Mouse (Mus musculus) midbrain, embryonic 11.5 days (tissue): ENCODE results near the gene Rps3. TPM values are rescaled to one million over a fixed set of nuclear protein-coding genes. Genes with fewer than 3 reads are reported as not detected.

ENCODE experiments used
- ATAC-seq: fragments of 200-750 bp; cut with Nextera tagmentation; 2 replicates; pipeline ENCODE4 v1.8.0; 2017; ENCODE audit warnings: moderate TSS enrichment, moderate library complexity; ENCODE audit not compliant: low FRiP score
- DNase-seq: peaks from one replicate; pipeline ENCODE4 v3.0.0; 2015; ENCODE audit warnings: low spot score; ENCODE audit errors: missing footprints
- H3K27ac ChIP-seq: fragments of 300-500 bp; sonication (generic); 2 replicates; pipeline ENCODE4 v1.5.1; 2014; ENCODE audit warnings: low read depth, low read length
- H3K27me3 ChIP-seq: fragments of 300-500 bp; sonication (generic); 2 replicates; pipeline ENCODE4 v1.6.1; 2014; ENCODE audit warnings: mild to moderate bottlenecking, low read length, moderate library complexity, mixed read lengths; ENCODE audit not compliant: control insufficient read depth, insufficient read depth
- H3K36me3 ChIP-seq: fragments of 300-500 bp; sonication (generic); 2 replicates; pipeline ENCODE4 v1.6.1; 2014; ENCODE audit warnings: mild to moderate bottlenecking, low read length, moderate library complexity, mixed read lengths; ENCODE audit not compliant: control insufficient read depth, insufficient read depth
- H3K4me1 ChIP-seq: fragments of 300-500 bp; sonication (generic); 2 replicates; pipeline ENCODE4 v1.6.1; 2014; ENCODE audit warnings: low read length; ENCODE audit not compliant: control insufficient read depth, insufficient read depth
- H3K4me2 ChIP-seq: fragments of 300-500 bp; sonication (generic); 2 replicates; pipeline ENCODE4 v1.6.1; 2014; ENCODE audit warnings: mild to moderate bottlenecking, moderate library complexity
- H3K4me3 ChIP-seq: fragments of 300-500 bp; sonication (generic); 2 replicates; pipeline ENCODE4 v1.5.1; 2014; ENCODE audit warnings: low read depth, low read length
- H3K9ac ChIP-seq: fragments of 300-500 bp; sonication (generic); 2 replicates; pipeline ENCODE4 v1.6.1; 2014; ENCODE audit warnings: low read length
- H3K9me3 ChIP-seq: fragments of 300-500 bp; sonication (generic); 2 replicates; pipeline ENCODE4 v1.6.1; 2016; ENCODE audit warnings: low read length; ENCODE audit not compliant: control insufficient read depth
- WGBS: fragments of 180-500 bp; shearing (Covaris S2); extraction: QIAGEN DNeasy Blood & Tissue Kit; methylation state at CpG from one replicate; pipeline ENCODE4 v1.1.7; 2014; 5-methylcytosine and 5-hydroxymethylcytosine counted together
- polyA plus RNA-seq: library from polyadenylated mRNA; unstranded; fragments of >200 nt; fragmentation: Nextera tagmentation; extraction: Ambion mirVana; gene quantifications from 2 replicates; pipeline ENCODE4 v1.2.1, GENCODE M21; 2014

The Rps3 gene
- polyA plus RNA-seq = 716 and 724 TPM in 2 replicates

DNA sequence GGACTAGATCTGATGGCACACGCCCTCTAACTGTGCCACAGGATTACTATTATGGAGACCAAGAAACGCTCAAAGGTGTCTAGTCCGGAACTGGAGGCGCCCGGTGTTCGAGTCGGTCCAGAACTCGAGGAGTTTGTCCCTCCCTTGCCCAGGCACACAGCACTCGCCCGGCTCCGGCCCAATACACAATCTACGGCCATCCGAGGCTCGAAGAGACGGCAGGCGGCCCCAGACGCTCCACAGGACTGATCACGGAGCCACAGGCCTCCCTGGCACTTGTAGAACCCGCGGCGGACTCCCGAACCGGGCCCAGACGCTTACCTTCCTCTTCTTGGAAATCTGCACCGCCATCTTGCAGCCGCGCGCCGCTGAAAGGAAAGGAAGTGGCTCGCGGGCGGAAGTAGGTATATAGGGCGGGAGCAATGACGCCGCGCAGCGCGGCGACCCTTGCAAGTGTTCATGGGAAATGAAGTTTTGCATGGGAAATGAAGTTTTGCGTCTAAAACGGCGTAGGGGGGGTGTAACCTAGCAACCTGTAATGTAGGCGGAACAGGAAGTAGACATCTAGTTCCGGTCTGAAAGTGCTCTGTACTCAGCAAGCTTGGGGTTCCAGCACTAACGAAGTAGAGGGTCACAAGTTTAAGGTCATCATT, at the start of gene Rps3:
Rps3 (minus strand) TSS at position 468 of the 653 bp plus-strand sequence.
- Histone ChIP-seq H3K27ac (peak within 1 kb of the TSS; percentile 46), H3K4me2 (peak within 1 kb of the TSS; percentile 58), H3K9ac (peak within 1 kb of the TSS; percentile 90), H3K4me3 (peak within 1 kb of the TSS; percentile 77), H3K4me1 (peaks cover 21% of the 10 kb centered on the region), H3K36me3 (peaks cover 31% of the 10 kb centered on the region), H3K27me3 (no peaks in the 10 kb centered on the region), H3K9me3 (no peaks in the 10 kb centered on the region)
- WGBS = under 1% methylated on average over 44 of the region's 45 CpGs
- ATAC-seq (peak; percentile 95), DNase-seq (peak; percentile 99)

DNA sequence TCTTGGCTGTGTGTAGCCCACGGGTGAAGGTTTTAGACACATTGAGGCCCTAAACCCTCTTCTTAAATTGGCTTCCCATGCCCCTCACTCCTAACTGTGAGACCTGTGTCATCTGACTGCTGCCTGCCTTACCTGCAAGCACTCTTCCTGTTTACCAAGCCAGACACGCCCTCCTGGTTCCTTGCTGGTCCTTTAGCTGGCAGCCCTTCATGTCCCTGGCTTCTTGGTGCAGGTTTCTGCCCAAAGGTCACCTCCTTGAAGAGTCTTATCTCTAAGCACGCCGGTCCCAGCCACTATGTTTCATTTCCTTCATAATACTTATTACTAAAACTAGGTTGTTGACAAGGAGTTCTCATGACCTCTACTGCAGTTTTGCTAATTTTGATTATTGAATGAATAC, 49.0 kb upstream of the Rps3 start:
- WGBS = 86% methylated on average over 4 of the region's 4 CpGs
- H3K9ac ChIP-seq = no peak overlapping the region
- no peaks in the 10 kb centered on the region for H3K36me3 ChIP-seq
- no peak overlapping the region for H3K27ac ChIP-seq
- H3K4me1 ChIP-seq = peaks cover 14% of the 10 kb centered on the region
- H3K4me2 ChIP-seq = no peak overlapping the region
- DNase-seq (peak; percentile 74), ATAC-seq (no peak)
- H3K4me3 ChIP-seq = no peak overlapping the region
- no peaks in the 10 kb centered on the region for H3K9me3 ChIP-seq
- H3K27me3 ChIP-seq = no peaks in the 10 kb centered on the region

DNA sequence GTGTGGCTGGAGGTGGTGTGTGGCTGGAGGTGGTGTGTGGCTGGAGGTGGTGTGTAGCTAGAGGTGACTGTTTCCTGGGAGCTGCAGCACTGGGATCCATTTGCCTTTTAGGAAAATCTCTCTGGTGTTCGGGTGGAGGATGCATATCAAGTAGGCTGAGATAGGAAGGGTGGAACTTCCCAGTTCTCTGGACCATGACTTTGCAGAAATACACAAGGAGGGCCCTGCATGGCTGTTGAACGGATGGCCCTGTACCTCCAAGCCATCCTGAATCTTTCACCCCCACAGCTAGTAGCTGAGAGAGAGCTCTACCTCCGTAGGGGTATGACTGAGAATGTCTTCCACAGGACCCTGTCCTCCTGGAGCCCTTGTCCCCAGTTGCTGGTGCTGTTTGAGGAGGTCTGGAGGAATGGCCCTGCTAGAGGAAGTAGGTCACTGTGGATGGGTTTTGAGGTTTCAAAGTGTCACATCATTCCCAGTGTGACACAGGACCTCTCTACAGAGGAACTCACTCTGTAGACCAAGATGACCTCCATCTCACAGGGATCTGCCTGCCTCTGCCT, 48.0 kb upstream of the Rps3 start:
- Histone ChIP-seq H3K4me1 (peaks cover 14% of the 10 kb centered on the region), H3K9me3 (no peaks in the 10 kb centered on the region), H3K4me2 (no peak overlapping the region), H3K36me3 (no peaks in the 10 kb centered on the region), H3K27me3 (no peaks in the 10 kb centered on the region), H3K27ac (no peak overlapping the region), H3K4me3 (no peak overlapping the region), H3K9ac (no peak overlapping the region)
- ATAC-seq (no peak), DNase-seq (no peak)
- 86% methylated on average over 3 of the region's 3 CpGs for WGBS

DNA sequence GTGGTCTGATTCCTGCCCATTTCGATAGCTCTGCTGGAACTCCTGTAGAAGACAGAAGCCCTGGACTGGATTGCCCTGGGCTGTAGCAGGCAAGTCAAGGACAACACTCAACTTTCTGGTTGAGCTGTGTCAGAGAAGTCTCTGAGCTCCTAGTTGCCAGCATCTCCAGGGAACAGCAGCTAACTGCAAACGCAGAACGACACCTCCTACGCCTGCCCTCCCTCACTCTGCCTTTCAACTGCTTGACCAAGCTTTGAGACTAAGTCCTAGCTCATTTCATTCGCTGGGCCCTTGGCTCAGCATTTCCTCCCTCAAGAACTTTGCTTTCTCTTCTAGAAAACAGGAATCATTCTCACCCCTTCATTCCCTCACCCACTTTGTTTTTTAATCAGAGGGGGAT, 45.9 kb upstream of the Rps3 start:
- no peak overlapping the region for H3K27ac ChIP-seq
- H3K9me3 ChIP-seq = no peaks in the 10 kb centered on the region
- 49% methylated on average over 5 of the region's 5 CpGs for WGBS
- H3K9ac ChIP-seq = no peak overlapping the region
- H3K27me3 ChIP-seq = no peaks in the 10 kb centered on the region
- no peaks in the 10 kb centered on the region for H3K36me3 ChIP-seq
- DNase-seq (no peak), ATAC-seq (no peak)
- no peak overlapping the region for H3K4me3 ChIP-seq
- H3K4me2 ChIP-seq = no peak overlapping the region
- peaks cover 2% of the 10 kb centered on the region; the same call in 1 of the 2 replicates for H3K4me1 ChIP-seq

DNA sequence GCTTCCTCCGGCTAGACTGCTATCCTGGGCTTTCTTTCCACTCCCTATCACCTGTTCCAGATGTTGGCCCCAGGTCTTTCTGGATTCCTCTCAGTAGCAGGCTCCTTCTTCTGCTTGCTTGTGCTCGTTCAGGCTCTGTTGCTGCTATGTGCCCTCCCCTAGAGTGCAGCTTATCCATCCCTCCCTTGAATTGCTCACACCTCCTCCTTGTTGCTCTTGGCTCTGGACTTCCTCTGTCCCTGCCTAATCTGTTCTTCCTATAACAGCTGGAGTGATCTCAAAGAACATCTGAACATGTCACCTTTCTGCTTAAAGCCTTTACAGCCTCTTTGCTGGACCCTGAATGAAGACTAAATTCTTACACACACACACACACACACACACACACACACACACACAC, 45.0 kb upstream of the Rps3 start:
- no peak for DNase-seq
- Histone ChIP-seq H3K36me3 (no peaks in the 10 kb centered on the region), H3K4me1 (no peaks in the 10 kb centered on the region), H3K27ac (no peak overlapping the region), H3K27me3 (no peaks in the 10 kb centered on the region), H3K9ac (no peak overlapping the region), H3K4me3 (no peak overlapping the region), H3K9me3 (no peaks in the 10 kb centered on the region), H3K4me2 (no peak overlapping the region)
- no peak for ATAC-seq
- 57% methylated on average over 2 of the region's 2 CpGs for WGBS

DNA sequence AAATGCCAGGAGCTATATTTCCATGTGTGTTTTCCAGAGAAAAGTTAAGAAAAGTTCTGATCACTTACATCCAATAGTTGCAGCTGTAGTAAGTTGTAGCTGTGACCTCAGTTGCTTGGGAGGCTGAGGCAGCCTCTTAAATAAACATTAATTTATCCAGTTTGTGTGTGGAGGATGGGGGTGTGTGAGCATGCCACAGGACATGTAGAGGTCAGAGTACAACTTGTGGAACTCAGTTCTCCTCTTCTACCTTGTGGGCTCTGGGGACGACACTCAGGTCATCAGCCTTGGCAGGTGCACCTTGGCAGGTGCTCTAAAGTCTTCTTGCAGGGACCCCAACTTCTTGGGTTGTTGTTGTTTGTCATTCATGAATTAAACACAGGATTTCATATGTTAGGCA, 40.3 kb upstream of the Rps3 start:
- H3K36me3 ChIP-seq = no peaks in the 10 kb centered on the region
- H3K9ac ChIP-seq = no peak overlapping the region
- H3K4me1 ChIP-seq = no peaks in the 10 kb centered on the region
- H3K27ac ChIP-seq = no peak overlapping the region
- WGBS = 100% methylated on average over 1 of the region's 1 CpGs
- DNase-seq (peak; percentile 53), ATAC-seq (no peak)
- H3K9me3 ChIP-seq = no peaks in the 10 kb centered on the region
- H3K27me3 ChIP-seq = no peaks in the 10 kb centered on the region
- no peak overlapping the region for H3K4me3 ChIP-seq
- H3K4me2 ChIP-seq = no peak overlapping the region

DNA sequence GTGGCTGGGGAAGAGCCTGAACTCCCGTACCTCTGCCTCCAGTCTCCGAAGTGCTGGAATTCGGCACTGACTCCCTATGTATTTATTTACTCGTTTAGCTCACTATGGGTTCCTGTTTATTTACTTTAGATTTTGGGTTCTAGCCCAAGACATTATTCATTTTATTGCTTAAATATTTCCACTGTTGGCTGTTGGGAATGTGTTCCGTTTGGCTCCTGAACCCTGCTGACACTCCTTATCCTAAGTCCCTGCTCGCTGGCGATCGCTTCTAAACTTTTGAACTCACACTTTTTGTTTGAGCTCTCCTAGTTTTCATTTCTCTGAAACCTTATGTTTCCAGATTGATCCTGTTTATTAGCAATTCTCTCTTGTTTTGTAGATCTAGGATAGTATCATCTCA, 39.6 kb upstream of the Rps3 start:
- WGBS = 82% methylated on average over 8 of the region's 8 CpGs
- H3K9me3 ChIP-seq = no peaks in the 10 kb centered on the region
- DNase-seq = peak; percentile 62

DNA sequence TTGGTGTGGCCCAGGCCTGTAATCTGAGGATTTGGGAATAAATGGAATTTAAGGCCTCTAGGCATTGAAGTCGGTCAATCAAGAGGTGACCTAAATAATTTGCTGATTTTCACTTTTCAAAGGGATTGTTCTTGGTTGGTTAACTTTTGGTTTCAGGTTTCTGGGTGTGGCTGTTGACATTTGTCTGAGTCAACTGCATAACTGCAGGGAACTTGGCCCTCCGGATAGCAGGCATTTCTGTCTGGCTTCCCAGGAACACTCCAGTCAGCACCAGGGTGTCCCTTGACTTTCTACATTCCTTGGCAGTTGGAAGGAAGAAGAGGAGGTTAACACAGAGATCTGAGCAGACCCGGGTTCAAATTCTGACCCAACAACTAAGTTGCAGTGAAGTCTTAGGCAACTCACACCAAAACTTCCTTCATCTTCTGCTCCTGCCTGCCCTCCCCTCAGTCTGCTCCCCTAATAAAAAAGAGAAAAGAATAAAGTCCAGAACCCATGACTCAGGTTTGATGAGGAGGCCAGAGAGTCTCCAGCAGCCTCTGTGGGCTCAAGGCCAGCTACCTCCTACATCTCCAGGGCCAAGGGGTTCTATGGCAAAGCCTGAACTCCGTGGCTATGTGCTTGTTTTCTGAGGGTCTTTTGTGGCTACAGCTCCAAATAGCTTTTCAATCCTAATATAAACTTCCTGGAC, 35.6 kb upstream of the Rps3 start:
- Histone ChIP-seq H3K4me3 (no peak overlapping the region), H3K27ac (no peak overlapping the region), H3K36me3 (no peaks in the 10 kb centered on the region), H3K9me3 (no peaks in the 10 kb centered on the region), H3K4me1 (no peaks in the 10 kb centered on the region), H3K27me3 (no peaks in the 10 kb centered on the region), H3K9ac (no peak overlapping the region), H3K4me2 (no peak overlapping the region)
- ATAC-seq = no peak
- WGBS = 74% methylated on average over 4 of the region's 4 CpGs
- DNase-seq = no peak

More for the DNA sequence above, 39.6 kb upstream of the Rps3 start:
- ATAC-seq = no peak
- Histone ChIP-seq H3K27me3 (no peaks in the 10 kb centered on the region), H3K36me3 (no peaks in the 10 kb centered on the region), H3K27ac (no peak overlapping the region), H3K4me3 (no peak overlapping the region), H3K4me2 (no peak overlapping the region), H3K4me1 (no peaks in the 10 kb centered on the region), H3K9ac (no peak overlapping the region)

DNA sequence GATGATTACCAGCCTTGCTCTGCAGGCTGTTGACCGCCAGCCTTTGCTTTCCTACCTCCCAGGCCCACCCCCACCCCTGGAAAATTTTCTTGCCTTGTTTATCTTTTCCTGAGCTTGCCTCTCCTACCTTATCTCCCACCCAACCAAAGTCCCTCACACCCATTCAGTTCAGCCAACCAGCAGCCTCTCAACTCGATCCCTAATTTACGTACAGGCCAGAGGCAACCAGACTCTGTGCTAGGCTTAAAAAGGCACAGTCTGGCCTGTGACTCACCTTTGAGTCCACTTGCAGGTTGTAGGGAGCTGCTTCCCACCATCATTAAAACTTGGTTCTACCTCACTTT, 33.2 kb upstream of the Rps3 start:
- Histone ChIP-seq H3K9me3 (no peaks in the 10 kb centered on the region), H3K4me2 (no peak overlapping the region), H3K27ac (no peak overlapping the region), H3K4me3 (no peak overlapping the region), H3K9ac (no peak overlapping the region), H3K36me3 (no peaks in the 10 kb centered on the region), H3K4me1 (no peaks in the 10 kb centered on the region), H3K27me3 (no peaks in the 10 kb centered on the region)
- DNase-seq (no peak), ATAC-seq (no peak)
- 83% methylated on average over 3 of the region's 3 CpGs for WGBS
